Mouse (Mus musculus): ENCODE data around the gene Far1.
A peak's percentile ranks its signal among the peaks of the same experiment; 100 is the strongest.

Far1 gene

GRCm38 (mm10) chr7:113571121-113571520, 57.5 kb downstream of the Far1 start:
- DNase-seq (ENCODE audit: low spot score), result no peak

GRCm38 (mm10) chr7:113572741-113573140, 59.1 kb downstream of the Far1 start:
- no peak for DNase-seq (ENCODE audit: low spot score)

- DNase-seq (ENCODE audit: low spot score), result no peak
Observed at GRCm38 (mm10) chr7:113582111-113582510, 68.5 kb downstream of the Far1 start.

- no peak for DNase-seq (ENCODE audit: low spot score)
Observed at GRCm38 (mm10) chr7:113589211-113589610, 75.6 kb downstream of the Far1 start.

GRCm38 (mm10) chr7:113590330-113590729, 76.7 kb downstream of the Far1 start:
- DNase-seq (ENCODE audit: low spot score), result no peak

- DNase-seq (ENCODE audit: low spot score), result no peak
Observed at GRCm38 (mm10) chr7:113591084-113591483, 77.5 kb downstream of the Far1 start.

- DNase-seq (ENCODE audit: low spot score), result no peak
Observed at GRCm38 (mm10) chr7:113591557-113592354, 78.1 kb downstream of the Far1 start.

GRCm38 (mm10) chr7:113592696-113593095, 79.1 kb downstream of the Far1 start:
- DNase-seq (ENCODE audit: low spot score), result no peak

- peak; percentile 48 for DNase-seq (ENCODE audit: low spot score)
Observed at GRCm38 (mm10) chr7:113594363-113594762, 80.7 kb downstream of the Far1 start.

- no peak for DNase-seq (ENCODE audit: low spot score)
Observed at GRCm38 (mm10) chr7:113597231-113597630, 83.6 kb downstream of the Far1 start.

GRCm38 (mm10) chr7:113601803-113602202, 88.2 kb downstream of the Far1 start:
- DNase-seq (ENCODE audit: low spot score), result no peak

GRCm38 (mm10) chr7:113607928-113608327, 94.3 kb downstream of the Far1 start:
- DNase-seq (ENCODE audit: low spot score), result no peak

GRCm38 (mm10) chr7:113609027-113609705, 95.5 kb downstream of the Far1 start:
- peak; percentile 47 for DNase-seq (ENCODE audit: low spot score)

GRCm38 (mm10) chr7:113612628-113613027, 99.0 kb downstream of the Far1 start:
- DNase-seq (ENCODE audit: low spot score), result no peak

GRCm38 (mm10) chr7:113614198-113614927, 100.7 kb downstream of the Far1 start:
- DNase-seq (ENCODE audit: low spot score), result no peak

- no peak for DNase-seq (ENCODE audit: low spot score)
Observed at GRCm38 (mm10) chr7:113619166-113619565, 105.5 kb downstream of the Far1 start.

- DNase-seq (ENCODE audit: low spot score), result no peak
Observed at GRCm38 (mm10) chr7:113619768-113620167, 106.1 kb downstream of the Far1 start.
